Mouse (Mus musculus) liver, postnatal 0 days (tissue): ENCODE results near the gene Trim43a. TPM values are rescaled to one million over a fixed set of nuclear protein-coding genes. Genes with fewer than 3 reads are reported as not detected.
"Not testable (repeated sequence)": the region's sequence is repeated elsewhere in the genome, so short reads cannot be mapped to it uniquely, and the experiment has no call there.

ENCODE experiments used
- ATAC-seq: fragments of 200-750 bp; cut with Nextera tagmentation; 2 replicates; pipeline ENCODE4 v1.8.0; 2017; ENCODE audit warnings: mild to moderate bottlenecking, moderate library complexity
- DNase-seq: peaks from one replicate; pipeline ENCODE4 v3.0.0-alpha.2; 2016
- H3K27ac ChIP-seq: fragments of 300-500 bp; sonication (generic); 2 replicates; pipeline ENCODE4 v1.5.1; 2014; ENCODE audit warnings: antibody characterized with exemption, moderate library complexity, mild to moderate bottlenecking, low read depth
- H3K27me3 ChIP-seq: fragments of 300-500 bp; sonication (generic); 2 replicates; pipeline ENCODE4 v1.6.1; 2014; ENCODE audit warnings: low read length, control low read depth, mixed read lengths; ENCODE audit not compliant: insufficient read depth
- H3K36me3 ChIP-seq: fragments of 300-500 bp; sonication (generic); replicated peaks from 2 replicates; pipeline ENCODE4 v1.6.1; 2014; ENCODE audit warnings: mild to moderate bottlenecking, control low read depth, low read length, moderate library complexity, mixed read lengths; ENCODE audit not compliant: insufficient read depth
- H3K4me1 ChIP-seq: fragments of 300-500 bp; sonication (generic); 2 replicates; pipeline ENCODE4 v1.6.1; 2014; ENCODE audit warnings: antibody characterized with exemption, mild to moderate bottlenecking, control low read depth; ENCODE audit not compliant: insufficient read depth
- H3K4me2 ChIP-seq: fragments of 300-500 bp; sonication (generic); 2 replicates; pipeline ENCODE4 v1.6.1; 2014; ENCODE audit warnings: low read depth, mild to moderate bottlenecking, low read length, moderate library complexity, mixed read lengths
- H3K4me3 ChIP-seq: fragments of 300-500 bp; sonication (generic); 2 replicates; pipeline ENCODE4 v1.5.1; 2014; ENCODE audit warnings: low read depth, low read length
- H3K9ac ChIP-seq: fragments of 300-500 bp; sonication (generic); replicated peaks from 2 replicates; pipeline ENCODE4 v1.6.1; 2014; ENCODE audit warnings: mild to moderate bottlenecking, moderate library complexity
- H3K9me3 ChIP-seq: fragments of 300-500 bp; sonication (generic); 2 replicates; pipeline ENCODE4 v1.6.1; 2016; ENCODE audit warnings: mild to moderate bottlenecking, control low read depth, low read length, mixed read lengths
- CTCF ChIP-seq: sonication (generic); IDR thresholded peaks from 2 replicates; pipeline ENCODE4 v1.5.1; 2016; ENCODE audit warnings: antibody characterized with exemption, low read depth
- EP300 ChIP-seq: IDR thresholded peaks from 2 replicates; pipeline ENCODE4 v1.6.1; 2016; ENCODE audit warnings: antibody characterized with exemption, low read depth, mild to moderate bottlenecking
- WGBS: fragments of 180-500 bp; shearing (Covaris S2); extraction: QIAGEN DNeasy Blood & Tissue Kit; methylation state at CpG from one replicate; pipeline ENCODE4 v1.1.7; 2014; ENCODE audit not compliant: insufficient replicate concordance; 5-methylcytosine and 5-hydroxymethylcytosine counted together
- polyA plus RNA-seq: library from polyadenylated mRNA; unstranded; fragments of >200 nt; fragmentation: Nextera tagmentation; extraction: Ambion mirVana; gene quantifications from 2 replicates; pipeline ENCODE4 v1.2.1, GENCODE M21; 2015

The Trim43a gene
- polyA plus RNA-seq, result 0.05 TPM in 1 of 2 replicates, not detected in the other

- not testable (repeated sequence) for H3K27me3 ChIP-seq, H3K36me3 ChIP-seq, H3K9me3 ChIP-seq, H3K4me1 ChIP-seq, H3K4me3 ChIP-seq, H3K9ac ChIP-seq, ATAC-seq, H3K4me2 ChIP-seq, DNase-seq, H3K27ac ChIP-seq
- 69% methylated on average over 2 of the region's 2 CpGs for WGBS
Measured at GRCm38 (mm10) chr9:88580591-88580990, at the start of gene Trim43a. Gene Trim43a (plus strand): TSS chr9:88580891.

DNA sequence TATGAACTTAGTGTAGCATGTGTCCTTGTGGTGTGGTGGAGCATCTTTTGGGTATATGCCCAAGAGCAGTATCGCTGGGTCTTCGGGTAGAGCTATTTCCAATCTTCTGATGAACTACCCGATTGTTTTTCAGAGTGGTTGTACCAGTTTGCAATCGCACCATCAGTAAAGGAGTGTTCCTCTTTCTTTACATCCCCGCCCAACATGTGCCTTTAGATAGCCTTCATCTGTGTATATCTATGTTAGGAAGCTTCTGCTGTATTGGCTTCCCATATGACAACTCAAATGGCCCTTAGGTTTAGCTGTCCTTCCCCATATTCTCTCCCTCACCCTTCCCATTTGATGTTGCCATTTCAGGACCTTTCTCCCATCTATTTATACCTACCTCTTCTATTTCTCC lies 46.6 kb upstream of the Trim43a start:
- H3K9ac ChIP-seq, result no peak overlapping the region
- no peak overlapping the region for H3K4me3 ChIP-seq
- H3K27me3 ChIP-seq, result no peaks in the 10 kb centered on the region
- H3K4me1 ChIP-seq, result 0 out of 2 replicates have a peak, but pooled peaks cover 1% of the 10 kb centered on the region
- ATAC-seq (no peak), DNase-seq (no peak)
- no peak overlapping the region for H3K4me2 ChIP-seq
- H3K36me3 ChIP-seq, result no peaks in the 10 kb centered on the region
- no peak for TF ChIP-seq CTCF
- TF ChIP-seq EP300, result no peak
- WGBS, result 75% methylated on average over 5 of the region's 5 CpGs
- H3K27ac ChIP-seq, result no peak overlapping the region
- H3K9me3 ChIP-seq, result no peaks in the 10 kb centered on the region

GRCm38 (mm10) chr9:88539546-88540224 lies 41.0 kb upstream of the Trim43a start:
- TF ChIP-seq EP300 (no peak), CTCF (no peak)
- Histone ChIP-seq H3K27me3 (no peaks in the 10 kb centered on the region), H3K36me3 (no peaks in the 10 kb centered on the region), H3K9me3 (no peaks in the 10 kb centered on the region), H3K4me3 (no peak overlapping the region), H3K9ac (no peak overlapping the region), H3K4me2 (no peak overlapping the region), H3K27ac (no peak overlapping the region), H3K4me1 (no peaks in the 10 kb centered on the region)
- DNase-seq (no peak), ATAC-seq (no peak)
- WGBS, result 54% methylated on average over 5 of the region's 5 CpGs

DNA sequence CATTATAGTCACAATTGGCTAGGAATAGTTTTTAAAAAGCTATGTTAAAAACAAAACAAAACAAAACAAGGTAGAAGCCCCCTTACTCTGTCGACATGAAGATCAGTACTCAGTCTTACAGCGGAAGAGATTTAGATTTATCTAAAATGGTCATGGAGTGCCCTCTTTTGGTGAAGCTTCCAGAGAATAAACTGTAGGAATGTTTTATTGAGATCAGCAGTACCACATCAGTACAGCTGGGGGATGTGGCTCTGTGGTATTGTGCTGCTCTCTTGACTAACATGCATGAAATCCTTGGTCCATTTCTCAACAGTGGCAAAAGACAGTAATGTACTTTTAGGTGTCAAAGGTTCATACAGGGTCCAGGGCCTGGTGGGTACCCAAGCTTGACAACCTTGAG lies 37.9 kb upstream of the Trim43a start:
- H3K9ac ChIP-seq, result no peak overlapping the region

DNA sequence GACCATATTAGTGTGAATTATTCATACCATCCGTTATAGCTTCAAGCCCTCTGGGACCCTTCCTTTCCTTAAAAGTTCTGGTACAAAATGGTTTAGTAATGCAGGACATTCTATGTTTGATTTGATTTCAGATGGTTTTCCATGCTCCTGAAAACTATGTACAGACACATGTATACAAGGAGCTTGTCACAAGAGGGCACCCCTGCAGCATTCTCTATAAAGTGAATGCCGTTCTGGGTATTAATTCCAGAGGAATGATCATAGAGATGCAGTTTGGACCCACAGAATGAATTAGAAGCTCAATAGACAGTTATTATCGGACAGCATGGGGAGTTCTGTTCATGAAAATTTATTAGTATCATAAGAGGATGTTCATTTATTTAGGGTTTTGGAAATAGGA lies 35.2 kb upstream of the Trim43a start:
- Histone ChIP-seq H3K36me3 (no peaks in the 10 kb centered on the region), H3K4me3 (no peak overlapping the region), H3K27ac (no peak overlapping the region), H3K9me3 (no peaks in the 10 kb centered on the region), H3K9ac (no peak overlapping the region), H3K27me3 (no peaks in the 10 kb centered on the region), H3K4me1 (peaks cover 24% of the 10 kb centered on the region), H3K4me2 (no peak overlapping the region)
- no peak for DNase-seq
- 50% methylated on average over 3 of the region's 3 CpGs for WGBS
- TF ChIP-seq CTCF, result peak; percentile 45
- no peak for TF ChIP-seq EP300
- ATAC-seq, result no peak

More for the DNA sequence above, 37.9 kb upstream of the Trim43a start:
- no peaks in the 10 kb centered on the region for H3K9me3 ChIP-seq
- WGBS, result 30% methylated on average over 2 of the region's 2 CpGs
- no peaks in the 10 kb centered on the region for H3K27me3 ChIP-seq
- H3K27ac ChIP-seq, result no peak overlapping the region
- no peak overlapping the region for H3K4me3 ChIP-seq
- ATAC-seq, result peak; percentile 38; the same call in 1 of the 2 replicates
- no peaks in the 10 kb centered on the region for H3K36me3 ChIP-seq
- TF ChIP-seq CTCF (peak; percentile 58), EP300 (no peak)
- no peak overlapping the region for H3K4me2 ChIP-seq
- H3K4me1 ChIP-seq, result peaks cover 4% of the 10 kb centered on the region; the same call in 1 of the 2 replicates
- no peak for DNase-seq

- DNase-seq, result peak; percentile 68
- H3K27ac ChIP-seq, result no peak overlapping the region
- H3K9me3 ChIP-seq, result no peaks in the 10 kb centered on the region
- no peak overlapping the region for H3K4me2 ChIP-seq
- 3% methylated on average over 2 of the region's 2 CpGs for WGBS
- no peaks in the 10 kb centered on the region for H3K27me3 ChIP-seq
- no peak overlapping the region for H3K4me3 ChIP-seq
- TF ChIP-seq CTCF (peak; percentile 91), EP300 (no peak)
- no peaks in the 10 kb centered on the region for H3K36me3 ChIP-seq
- peaks cover 28% of the 10 kb centered on the region for H3K4me1 ChIP-seq
- no peak for ATAC-seq
- H3K9ac ChIP-seq, result no peak overlapping the region
Measured at GRCm38 (mm10) chr9:88546166-88546565, 34.5 kb upstream of the Trim43a start.
